Comparison of ENCODE assay signal across 9 mouse cellular contexts in genomic region chr17:46835093-46835715, GRCm38 (mm10). TPM values are rescaled to one million over a fixed set of nuclear protein-coding genes. Genes with fewer than 3 reads are reported as not detected.
A peak's percentile ranks its signal among the peaks of the same experiment; 100 is the strongest.
DNase-seq lines count a peak whose midpoint lies in the region; ATAC-seq and TF ChIP-seq lines count a peak whose summit lies in the region.
"Had no signal": no experiment of that assay in that cellular context is flagged by ENCODE, and none has a peak within 500 bp of the region (broad histone marks: within the 10 kb centered on the region; RNA-seq: fewer than 3 reads in every experiment).

No protein-coding gene starts in this region.

- 0 out of 2 replicates have a peak, but pooled peaks cover 3% of the 10 kb centered on the region for H3K4me1 ChIP-seq in stomach, embryonic 15.5 days
- H3K4me1 ChIP-seq in stomach, postnatal 0 days (replicated peaks; ENCODE audit: control insufficient read depth, insufficient read depth) = no peaks in the 10 kb centered on the region
- no peaks in the 10 kb centered on the region for H3K4me1 ChIP-seq in embryonic facial prominence, embryonic 14.5 days (ENCODE audit: control insufficient read depth, insufficient read depth, low read length)
- H3K4me1 ChIP-seq in hindbrain, embryonic 16.5 days (ENCODE audit: control insufficient read depth, insufficient read depth, low read depth, low read length) = no peaks in the 10 kb centered on the region
- no peaks in the 10 kb centered on the region for H3K4me1 ChIP-seq in hindbrain, embryonic 14.5 days (replicated peaks; ENCODE audit: control insufficient read depth, insufficient read depth, low read length)

- no peaks in the 10 kb centered on the region for H3K27me3 ChIP-seq in stomach, embryonic 15.5 days (replicated peaks)
- no peaks in the 10 kb centered on the region for H3K27me3 ChIP-seq in stomach, postnatal 0 days (ENCODE audit: control insufficient read depth, insufficient read depth, low read length)
- H3K27me3 ChIP-seq in embryonic facial prominence, embryonic 14.5 days (replicated peaks; ENCODE audit: control insufficient read depth, insufficient read depth, low read length) = no peaks in the 10 kb centered on the region
- H3K27me3 ChIP-seq in hindbrain, embryonic 16.5 days (replicated peaks; ENCODE audit: control insufficient read depth, insufficient read depth, low read length) = no peaks in the 10 kb centered on the region
- no peaks in the 10 kb centered on the region for H3K27me3 ChIP-seq in hindbrain, embryonic 14.5 days (ENCODE audit: control insufficient read depth, insufficient read depth, low read length)

- no peak overlapping the region for H3K4me2 ChIP-seq in stomach, embryonic 15.5 days
- H3K4me2 ChIP-seq in stomach, postnatal 0 days (replicated peaks; ENCODE audit: low read depth) = no peak overlapping the region
- no peak overlapping the region for H3K4me2 ChIP-seq in embryonic facial prominence, embryonic 14.5 days (ENCODE audit: low read depth, low read length)
- H3K4me2 ChIP-seq in hindbrain, embryonic 16.5 days (ENCODE audit: low read length) = no peak overlapping the region
- no peak overlapping the region for H3K4me2 ChIP-seq in hindbrain, embryonic 14.5 days (replicated peaks)

- no peak overlapping the region for H3K4me3 ChIP-seq in stomach, embryonic 15.5 days (replicated peaks)
- no peak overlapping the region for H3K4me3 ChIP-seq in stomach, postnatal 0 days (ENCODE audit: low read depth, low read length)
- H3K4me3 ChIP-seq in embryonic facial prominence, embryonic 14.5 days (ENCODE audit: low read depth, low read length) = no peak overlapping the region
- H3K4me3 ChIP-seq in hindbrain, embryonic 16.5 days (ENCODE audit: low read length) = no peak overlapping the region
- H3K4me3 ChIP-seq in hindbrain, embryonic 14.5 days (replicated peaks; ENCODE audit: low read length) = no peak overlapping the region

- 72% methylated on average over 6 of the region's 6 CpGs for whole genome bisulfite sequencing in stomach, embryonic 15.5 days
- 75% methylated on average over 6 of the region's 6 CpGs for WGBS in stomach, postnatal 0 days
- 78% methylated on average over 6 of the region's 6 CpGs for WGBS in embryonic facial prominence, embryonic 14.5 days
- WGBS in hindbrain, embryonic 16.5 days = 80% methylated on average over 6 of the region's 6 CpGs
- 90% methylated on average over 6 of the region's 6 CpGs for WGBS in hindbrain, embryonic 14.5 days

- no peaks in the 10 kb centered on the region for H3K9me3 ChIP-seq in stomach, embryonic 15.5 days
- no peaks in the 10 kb centered on the region for H3K9me3 ChIP-seq in stomach, postnatal 0 days (ENCODE audit: control insufficient read depth, low read length)
- no peaks in the 10 kb centered on the region for H3K9me3 ChIP-seq in embryonic facial prominence, embryonic 14.5 days (ENCODE audit: control insufficient read depth, low read length)
- H3K9me3 ChIP-seq in hindbrain, embryonic 16.5 days (ENCODE audit: control insufficient read depth, low read length) = no peaks in the 10 kb centered on the region
- no peaks in the 10 kb centered on the region for H3K9me3 ChIP-seq in hindbrain, embryonic 14.5 days (ENCODE audit: control insufficient read depth, low read length)

- no peak for TF ChIP-seq EP300 in stomach, postnatal 0 days (optimal IDR thresholded peaks at IDR 0.05)

- no peak for TF ChIP-seq CTCF in stomach, postnatal 0 days (IDR thresholded peaks at IDR 0.05; ENCODE audit: low read depth)

- DNase-seq in stomach, postnatal 0 days (ENCODE audit: low spot score) = no peak
- peak; percentile 47 for DNase-seq in embryonic facial prominence, embryonic 14.5 days (ENCODE audit: low spot score)
- DNase-seq in mesoderm, embryonic 11.5 days (ENCODE audit: low read depth, low spot score) = peak; percentile 41
- DNase-seq in liver = no peak
- no peak for DNase-seq in hindbrain, embryonic 14.5 days (ENCODE audit: low spot score)
- DNase-seq: forebrain, postnatal 0 days; kidney, postnatal 14 days had no signal

- H3K9ac ChIP-seq in stomach, embryonic 15.5 days = no peak overlapping the region
- no peak overlapping the region for H3K9ac ChIP-seq in stomach, postnatal 0 days (ENCODE audit: low read length)
- no peak overlapping the region for H3K9ac ChIP-seq in embryonic facial prominence, embryonic 14.5 days (ENCODE audit: low read depth, low read length)
- H3K9ac ChIP-seq in hindbrain, embryonic 16.5 days (ENCODE audit: low read depth, low read length) = no peak overlapping the region
- no peak overlapping the region for H3K9ac ChIP-seq in hindbrain, embryonic 14.5 days
- H3K9ac ChIP-seq: forebrain, postnatal 0 days had no signal

- ATAC-seq in stomach, embryonic 15.5 days (ENCODE audit: insufficient read depth, low FRiP score, low read depth) = no peak
- ATAC-seq in stomach, postnatal 0 days (ENCODE audit: low FRiP score, low TSS enrichment) = no peak
- ATAC-seq in embryonic facial prominence, embryonic 14.5 days (ENCODE audit: low read depth) = peak; percentile 53; the same call in 1 of the 2 replicates
- no peak for ATAC-seq in hindbrain, embryonic 16.5 days
- no peak for ATAC-seq in hindbrain, embryonic 14.5 days (ENCODE audit: low FRiP score)
- ATAC-seq: forebrain, postnatal 0 days had no signal

- H3K27ac ChIP-seq in stomach, embryonic 15.5 days = peak overlapping the region; percentile 35; the same call in 1 of the 2 replicates
- no peak overlapping the region for H3K27ac ChIP-seq in stomach, postnatal 0 days (replicated peaks)
- H3K27ac ChIP-seq in embryonic facial prominence, embryonic 14.5 days (replicated peaks; ENCODE audit: low read depth, low read length) = no peak overlapping the region
- no peak overlapping the region for H3K27ac ChIP-seq in hindbrain, embryonic 16.5 days (ENCODE audit: low read depth, low read length)
- no peak overlapping the region for H3K27ac ChIP-seq in hindbrain, embryonic 14.5 days

- no peaks in the 10 kb centered on the region for H3K36me3 ChIP-seq in stomach, embryonic 15.5 days
- H3K36me3 ChIP-seq in stomach, postnatal 0 days (ENCODE audit: control insufficient read depth, insufficient read depth, low read length) = no peaks in the 10 kb centered on the region
- H3K36me3 ChIP-seq in embryonic facial prominence, embryonic 14.5 days (ENCODE audit: control insufficient read depth, insufficient read depth, low read length) = no peaks in the 10 kb centered on the region
- H3K36me3 ChIP-seq in hindbrain, embryonic 16.5 days (ENCODE audit: control insufficient read depth, insufficient read depth, low read length) = no peaks in the 10 kb centered on the region
- H3K36me3 ChIP-seq in hindbrain, embryonic 14.5 days (replicated peaks; ENCODE audit: control insufficient read depth, insufficient read depth) = no peaks in the 10 kb centered on the region; the same call in 1 of the 2 replicates

RNA-seq across cellular contexts. Expression of gene Bicral, which starts 23.1 kb away (rescaled TPM):
- 4.6 and 5.6 TPM in 2 replicates for polyA plus RNA-seq in stomach, embryonic 15.5 days (2015; fragmentation: Nextera tagmentation; extraction: Ambion mirVana)
- polyA plus RNA-seq in stomach, postnatal 0 days (2015; fragmentation: Nextera tagmentation; extraction: Ambion mirVana) = 2.3 and 2.8 TPM in 2 replicates
- polyA plus RNA-seq in embryonic facial prominence, embryonic 14.5 days (2014; fragmentation: Nextera tagmentation; extraction: Ambion mirVana) = 5.3 and 5.7 TPM in 2 replicates
- polyA plus RNA-seq in hindbrain, embryonic 16.5 days (2015; fragmentation: Nextera tagmentation; extraction: Ambion mirVana) = 6.0 and 6.2 TPM in 2 replicates
- polyA plus RNA-seq in hindbrain, embryonic 14.5 days (2014; fragmentation: Nextera tagmentation; extraction: Ambion mirVana) = 9.8 and 11.7 TPM in 2 replicates

RNA-seq across cellular contexts. Expression of gene Rpl7l1, which starts 52.7 kb away (rescaled TPM):
- polyA plus RNA-seq in stomach, embryonic 15.5 days (2015; fragmentation: Nextera tagmentation; extraction: Ambion mirVana) = 145 and 155 TPM in 2 replicates
- 93.7 and 95.0 TPM in 2 replicates for polyA plus RNA-seq in stomach, postnatal 0 days (2015; fragmentation: Nextera tagmentation; extraction: Ambion mirVana)
- polyA plus RNA-seq in embryonic facial prominence, embryonic 14.5 days (2014; fragmentation: Nextera tagmentation; extraction: Ambion mirVana) = 124 and 126 TPM in 2 replicates
- 75.5 and 80.4 TPM in 2 replicates for polyA plus RNA-seq in hindbrain, embryonic 16.5 days (2015; fragmentation: Nextera tagmentation; extraction: Ambion mirVana)
- polyA plus RNA-seq in hindbrain, embryonic 14.5 days (2014; fragmentation: Nextera tagmentation; extraction: Ambion mirVana) = 73.8 and 81.9 TPM in 2 replicates

RNA-seq across cellular contexts. Expression of gene Tbcc, which starts 55.3 kb away (rescaled TPM):
- polyA plus RNA-seq in stomach, embryonic 15.5 days (2015; fragmentation: Nextera tagmentation; extraction: Ambion mirVana) = 54.8 and 63.0 TPM in 2 replicates
- 42.2 and 45.5 TPM in 2 replicates for polyA plus RNA-seq in stomach, postnatal 0 days (2015; fragmentation: Nextera tagmentation; extraction: Ambion mirVana)
- 55.0 and 63.3 TPM in 2 replicates for polyA plus RNA-seq in embryonic facial prominence, embryonic 14.5 days (2014; fragmentation: Nextera tagmentation; extraction: Ambion mirVana)
- polyA plus RNA-seq in hindbrain, embryonic 16.5 days (2015; fragmentation: Nextera tagmentation; extraction: Ambion mirVana) = 52.6 and 53.6 TPM in 2 replicates
- polyA plus RNA-seq in hindbrain, embryonic 14.5 days (2014; fragmentation: Nextera tagmentation; extraction: Ambion mirVana) = 54.7 and 61.6 TPM in 2 replicates

Comparison
In these comparisons a context has a peak if more than half of its experiments do, and no peak if none do; other contexts are left out.
1. DNase-seq: peak in embryonic facial prominence, embryonic 14.5 days (single experiment) and mesoderm, embryonic 11.5 days (single experiment); none in stomach, postnatal 0 days (single experiment), liver (single experiment) and hindbrain, embryonic 14.5 days (single experiment).